Mouse (Mus musculus): Measurements from ENCODE around the gene Lmo2. TPM values are rescaled to one million over a fixed set of nuclear protein-coding genes. Genes with fewer than 3 reads are reported as not detected.
A peak's percentile ranks its signal among the peaks of the same experiment; 100 is the strongest.

Lmo2 gene
- polyA plus RNA-seq, 1 experiment from 2014 or later = 48.1 TPM

DNA sequence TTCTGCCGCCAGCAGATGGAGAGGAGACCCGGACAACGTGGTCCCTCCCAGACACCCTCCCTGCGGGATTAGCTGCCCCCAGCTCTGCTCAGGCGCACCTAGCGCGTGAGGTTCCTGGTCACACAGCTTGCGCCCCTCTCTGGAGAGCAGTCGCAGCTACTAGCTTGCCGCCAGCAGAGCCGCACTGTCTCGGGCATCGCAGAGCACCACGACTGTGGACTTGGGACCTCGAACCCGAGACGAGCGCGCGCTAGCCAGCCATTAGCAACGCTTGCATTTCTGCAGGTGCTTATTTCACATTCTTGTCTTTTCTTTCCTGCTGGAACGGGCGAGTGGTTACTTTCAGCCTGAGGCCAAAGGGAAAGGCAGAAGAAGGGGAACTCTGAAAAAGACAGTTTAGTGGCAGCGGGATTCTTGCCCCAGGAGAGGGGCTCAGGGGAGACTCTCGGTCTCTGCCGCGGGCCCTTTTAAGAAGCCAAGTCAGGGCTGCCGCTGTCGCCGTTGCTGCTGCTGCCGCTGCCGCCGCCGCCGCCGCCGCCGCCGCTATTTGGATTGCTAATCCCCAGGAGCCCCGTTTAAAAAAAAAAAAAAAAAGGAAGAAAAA lies 11.8 kb downstream of the Lmo2 start:
- Histone ChIP-seq H3K4me2 (replicated peaks) (peak overlapping the region; percentile 91), H3K27ac (peak overlapping the region; percentile 92), H3K4me3 (replicated peaks; ENCODE audit: low read length) (peak overlapping the region; percentile 85), H3K4me1 (replicated peaks; ENCODE audit: control insufficient read depth, insufficient read depth, low read length) (no peaks in the 10 kb centered on the region; the same call in 1 of the 2 replicates), H3K36me3 (replicated peaks; ENCODE audit: control insufficient read depth, insufficient read depth) (no peaks in the 10 kb centered on the region), H3K9me3 (ENCODE audit: control insufficient read depth, low read length) (no peaks in the 10 kb centered on the region), H3K27me3 (ENCODE audit: control insufficient read depth, insufficient read depth, low read length) (peaks cover 5% of the 10 kb centered on the region; the same call in 1 of the 2 replicates), H3K9ac (peak overlapping the region; percentile 93)
- DNase-seq (ENCODE audit: low spot score) (peak; percentile 66), ATAC-seq (ENCODE audit: low FRiP score) (peak; percentile 77)
- under 1% methylated on average over 40 of the region's 40 CpGs for WGBS

DNA sequence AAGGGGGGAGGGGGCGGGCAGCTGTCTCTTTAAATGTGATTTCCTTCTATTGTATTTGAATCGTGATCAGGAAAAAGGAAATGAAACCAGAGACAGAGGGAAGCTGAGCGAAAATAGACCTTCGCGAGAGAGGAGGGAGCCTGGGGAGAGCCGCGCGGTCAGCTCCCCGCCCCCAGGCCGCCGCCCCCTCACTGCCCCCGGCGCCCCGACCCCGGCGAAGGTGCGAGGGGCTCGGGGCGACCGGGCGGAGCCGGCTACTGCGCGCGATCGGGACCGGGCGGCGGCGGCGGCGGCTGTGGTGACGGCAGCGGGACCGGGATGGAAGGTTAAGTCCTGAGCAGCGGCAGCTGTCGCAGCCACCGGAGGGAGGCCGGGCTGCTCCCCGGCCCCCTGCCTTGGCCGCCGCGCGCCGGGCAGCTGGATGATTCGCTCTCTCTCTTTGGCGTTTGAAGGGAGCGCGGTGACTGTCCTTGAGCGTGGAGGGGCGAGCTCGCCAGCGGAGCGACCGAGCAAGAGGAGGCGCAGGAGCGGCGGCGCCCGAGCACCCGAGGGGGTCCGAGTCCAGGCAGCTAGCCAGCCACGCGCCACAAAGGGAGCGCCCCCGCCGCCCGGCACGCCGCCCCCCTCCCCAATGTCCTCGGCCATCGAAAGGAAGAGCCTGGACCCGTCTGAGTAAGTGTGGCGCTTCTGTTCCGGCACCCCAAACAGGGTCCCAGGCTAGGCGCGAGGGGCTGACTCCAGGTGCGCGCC lies 12.4 kb downstream of the Lmo2 start:
- WGBS = under 1% methylated on average over 57 of the region's 79 CpGs
- DNase-seq (ENCODE audit: low spot score) = no peak

DNA sequence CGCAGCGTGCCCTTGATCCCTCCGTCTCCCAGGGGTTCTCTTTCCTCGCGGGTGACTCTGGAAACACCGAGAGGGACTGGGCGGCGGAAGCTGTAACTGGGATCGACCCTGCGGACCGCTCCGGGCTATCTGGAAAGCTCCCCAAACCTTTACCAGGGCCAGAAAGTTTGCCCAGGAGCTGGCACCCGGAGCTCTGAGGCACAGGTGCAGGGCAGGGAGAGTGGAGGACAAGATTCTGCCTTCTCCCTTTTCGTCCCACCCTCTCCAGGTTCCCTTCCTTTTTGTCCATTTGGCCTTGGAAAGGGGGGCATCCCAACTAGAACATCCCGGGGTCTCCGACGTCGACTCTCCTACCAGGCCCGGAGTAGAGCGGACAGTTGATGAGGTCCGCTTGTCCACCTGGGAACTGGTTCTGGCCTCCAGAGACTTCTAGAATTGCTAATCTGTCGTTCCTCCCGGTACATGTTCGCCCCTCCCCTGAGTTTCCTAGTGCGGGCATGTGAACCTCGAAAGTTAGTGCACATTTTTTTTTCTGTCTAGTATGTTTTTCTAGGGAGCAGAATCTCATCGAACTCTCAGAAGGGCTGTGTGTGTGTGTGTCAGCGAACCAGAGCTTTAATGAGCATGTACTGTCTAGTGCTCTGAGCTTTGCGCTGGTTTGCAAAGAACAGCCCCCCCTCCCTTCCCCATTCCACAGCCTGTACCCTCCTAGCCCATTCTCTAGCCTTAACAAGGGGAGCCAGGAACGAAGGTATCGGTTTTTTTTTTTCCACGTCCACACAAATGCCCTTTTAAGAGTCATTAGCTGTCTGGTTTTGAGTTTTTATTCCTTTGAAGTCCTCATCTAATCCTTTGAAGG lies 13.2 kb downstream of the Lmo2 start:
- H3K4me3 ChIP-seq (replicated peaks; ENCODE audit: low read length) = peak overlapping the region; percentile 85
- peak overlapping the region; percentile 93 for H3K9ac ChIP-seq
- H3K27me3 ChIP-seq (ENCODE audit: control insufficient read depth, insufficient read depth, low read length) = peaks cover 5% of the 10 kb centered on the region; the same call in 1 of the 2 replicates
- DNase-seq (ENCODE audit: low spot score) (no peak), ATAC-seq (ENCODE audit: low FRiP score) (peak; percentile 42)
- no peaks in the 10 kb centered on the region for H3K36me3 ChIP-seq (replicated peaks; ENCODE audit: control insufficient read depth, insufficient read depth)
- H3K4me1 ChIP-seq (replicated peaks; ENCODE audit: control insufficient read depth, insufficient read depth, low read length) = no peaks in the 10 kb centered on the region; the same call in 1 of the 2 replicates
- peak overlapping the region; percentile 92 for H3K27ac ChIP-seq
- 2% methylated on average over 32 of the region's 32 CpGs for WGBS
- no peaks in the 10 kb centered on the region for H3K9me3 ChIP-seq (ENCODE audit: control insufficient read depth, low read length)
- H3K4me2 ChIP-seq (replicated peaks) = peak overlapping the region; percentile 91

More for the DNA sequence above, 12.4 kb downstream of the Lmo2 start:
- Histone ChIP-seq H3K27me3 (ENCODE audit: control insufficient read depth, insufficient read depth, low read length) (peaks cover 5% of the 10 kb centered on the region; the same call in 1 of the 2 replicates), H3K36me3 (replicated peaks; ENCODE audit: control insufficient read depth, insufficient read depth) (no peaks in the 10 kb centered on the region), H3K9ac (peak overlapping the region; percentile 93), H3K4me2 (replicated peaks) (peak overlapping the region; percentile 91), H3K9me3 (ENCODE audit: control insufficient read depth, low read length) (no peaks in the 10 kb centered on the region), H3K4me1 (replicated peaks; ENCODE audit: control insufficient read depth, insufficient read depth, low read length) (no peaks in the 10 kb centered on the region; the same call in 1 of the 2 replicates), H3K4me3 (replicated peaks; ENCODE audit: low read length) (peak overlapping the region; percentile 85), H3K27ac (peak overlapping the region; percentile 92)
- ATAC-seq (ENCODE audit: low FRiP score) = peak; percentile 66

DNA sequence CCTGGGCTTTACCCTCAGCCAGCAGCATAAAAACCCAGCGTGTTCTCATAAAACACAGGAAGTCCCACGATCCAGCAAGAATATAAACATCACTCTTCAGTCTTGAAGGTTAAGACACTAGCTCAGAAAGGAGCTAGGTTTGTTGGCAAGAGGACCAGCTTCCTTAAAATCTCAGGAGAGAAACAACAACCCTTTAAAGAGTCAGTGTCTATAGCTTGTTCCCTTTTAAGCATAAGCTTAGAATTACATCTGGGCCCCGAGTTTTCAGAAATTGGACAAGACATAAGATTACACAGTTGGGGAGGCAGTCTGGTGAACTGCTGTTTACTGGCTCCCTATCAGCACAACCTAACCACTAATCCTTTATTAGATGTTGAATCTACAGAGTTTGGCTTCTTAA lies 14.1 kb downstream of the Lmo2 start:
- Histone ChIP-seq H3K4me3 (replicated peaks; ENCODE audit: low read length) (peak overlapping the region; percentile 85), H3K36me3 (replicated peaks; ENCODE audit: control insufficient read depth, insufficient read depth) (no peaks in the 10 kb centered on the region), H3K9ac (peak overlapping the region; percentile 93; the same call in 1 of the 2 replicates), H3K4me2 (replicated peaks) (peak overlapping the region; percentile 91), H3K27ac (no peak overlapping the region), H3K4me1 (replicated peaks; ENCODE audit: control insufficient read depth, insufficient read depth, low read length) (peaks cover 2% of the 10 kb centered on the region; the same call in 1 of the 2 replicates), H3K9me3 (ENCODE audit: control insufficient read depth, low read length) (no peaks in the 10 kb centered on the region), H3K27me3 (ENCODE audit: control insufficient read depth, insufficient read depth, low read length) (peaks cover 5% of the 10 kb centered on the region; the same call in 1 of the 2 replicates)
- DNase-seq (ENCODE audit: low spot score) = no peak
- 31% methylated on average over 3 of the region's 3 CpGs for WGBS
- ATAC-seq (ENCODE audit: low FRiP score) = no peak

DNA sequence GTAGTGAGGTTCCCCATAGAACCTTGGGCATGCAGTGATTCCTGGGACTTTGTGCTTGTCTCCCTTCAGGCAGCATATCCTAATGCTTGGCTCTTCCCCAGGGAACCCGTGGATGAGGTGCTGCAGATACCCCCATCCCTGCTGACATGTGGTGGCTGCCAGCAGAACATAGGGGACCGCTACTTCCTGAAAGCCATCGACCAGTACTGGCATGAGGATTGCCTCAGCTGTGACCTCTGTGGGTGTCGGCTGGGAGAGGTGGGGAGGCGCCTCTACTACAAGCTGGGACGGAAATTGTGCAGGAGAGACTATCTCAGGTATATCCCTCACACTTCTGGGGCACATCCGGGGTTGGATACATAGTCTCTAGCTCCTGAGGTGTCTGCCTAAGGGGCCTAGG lies 18.1 kb downstream of the Lmo2 start:
- ATAC-seq (ENCODE audit: low FRiP score) (no peak), DNase-seq (ENCODE audit: low spot score) (no peak)
- no peak overlapping the region for H3K27ac ChIP-seq
- no peak overlapping the region for H3K4me2 ChIP-seq (replicated peaks)
- WGBS = 88% methylated on average over 7 of the region's 7 CpGs
- H3K9ac ChIP-seq = no peak overlapping the region
- H3K9me3 ChIP-seq (ENCODE audit: control insufficient read depth, low read length) = no peaks in the 10 kb centered on the region
- H3K4me3 ChIP-seq (replicated peaks; ENCODE audit: low read length) = no peak overlapping the region
- H3K4me1 ChIP-seq (replicated peaks; ENCODE audit: control insufficient read depth, insufficient read depth, low read length) = peaks cover 18% of the 10 kb centered on the region
- no peaks in the 10 kb centered on the region; the same call in 1 of the 2 replicates for H3K36me3 ChIP-seq (replicated peaks; ENCODE audit: control insufficient read depth, insufficient read depth)
- peaks cover 5% of the 10 kb centered on the region; the same call in 1 of the 2 replicates for H3K27me3 ChIP-seq (ENCODE audit: control insufficient read depth, insufficient read depth, low read length)

DNA sequence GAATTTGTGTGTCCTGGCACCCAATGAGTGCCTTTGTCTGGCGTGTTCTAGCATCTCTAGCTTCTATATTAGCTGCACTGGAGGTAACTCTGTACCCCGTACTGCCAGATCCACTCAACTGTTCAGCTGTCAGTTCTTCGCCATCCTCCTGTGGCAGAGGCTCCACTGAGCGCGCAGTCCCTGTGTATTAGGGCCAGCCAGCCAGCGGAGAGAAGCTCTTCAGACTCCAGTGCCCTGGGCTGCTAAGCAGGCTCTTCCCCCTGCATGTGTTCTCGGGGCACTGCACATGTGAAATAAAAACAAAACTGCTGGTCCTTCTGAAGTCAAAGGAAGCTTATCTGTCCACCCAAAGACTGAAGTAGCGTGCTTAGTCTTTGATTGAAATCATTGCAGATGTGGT lies 19.4 kb downstream of the Lmo2 start:
- Histone ChIP-seq H3K9ac (no peak overlapping the region; the same call in 1 of the 2 replicates), H3K4me2 (replicated peaks) (peak overlapping the region; percentile 2; the same call in 1 of the 2 replicates), H3K4me1 (replicated peaks; ENCODE audit: control insufficient read depth, insufficient read depth, low read length) (peaks cover 18% of the 10 kb centered on the region), H3K27me3 (ENCODE audit: control insufficient read depth, insufficient read depth, low read length) (peaks cover 2% of the 10 kb centered on the region; the same call in 1 of the 2 replicates), H3K27ac (peak overlapping the region; percentile 47; the same call in 1 of the 2 replicates), H3K4me3 (replicated peaks; ENCODE audit: low read length) (no peak overlapping the region), H3K36me3 (replicated peaks; ENCODE audit: control insufficient read depth, insufficient read depth) (no peaks in the 10 kb centered on the region; the same call in 1 of the 2 replicates), H3K9me3 (ENCODE audit: control insufficient read depth, low read length) (no peaks in the 10 kb centered on the region)
- WGBS = 47% methylated on average over 8 of the region's 8 CpGs
- no peak for ATAC-seq (ENCODE audit: low FRiP score)
- DNase-seq (ENCODE audit: low spot score) = no peak

DNA sequence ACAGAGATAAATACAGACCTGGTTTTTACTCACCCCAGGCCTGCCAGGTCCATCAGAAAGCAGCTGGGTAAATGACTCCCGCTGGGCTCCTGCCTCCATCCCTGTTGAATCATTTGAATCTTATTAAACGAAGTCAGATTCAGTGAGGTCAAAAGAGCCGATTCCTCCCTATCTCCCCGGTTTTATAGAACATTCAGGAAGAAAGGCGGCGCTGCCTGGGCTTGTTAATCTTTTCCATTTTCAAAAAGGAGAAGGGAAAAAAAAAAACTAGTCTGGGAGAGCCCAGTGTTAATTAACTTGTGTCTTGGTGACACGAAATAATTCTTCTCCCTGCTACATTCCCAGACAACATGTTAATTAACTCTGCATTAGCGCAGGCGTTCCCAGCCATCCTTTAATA lies 19.9 kb downstream of the Lmo2 start:
- ATAC-seq (ENCODE audit: low FRiP score) (no peak; the same call in 1 of the 2 replicates), DNase-seq (ENCODE audit: low spot score) (no peak)
- H3K36me3 ChIP-seq (replicated peaks; ENCODE audit: control insufficient read depth, insufficient read depth) = no peaks in the 10 kb centered on the region; the same call in 1 of the 2 replicates
- no peak overlapping the region; the same call in 1 of the 2 replicates for H3K9ac ChIP-seq
- WGBS = 21% methylated on average over 9 of the region's 9 CpGs
- H3K9me3 ChIP-seq (ENCODE audit: control insufficient read depth, low read length) = no peaks in the 10 kb centered on the region
- H3K4me3 ChIP-seq (replicated peaks; ENCODE audit: low read length) = no peak overlapping the region
- no peaks in the 10 kb centered on the region for H3K27me3 ChIP-seq (ENCODE audit: control insufficient read depth, insufficient read depth, low read length)
- H3K27ac ChIP-seq = peak overlapping the region; percentile 47; the same call in 1 of the 2 replicates
- H3K4me2 ChIP-seq (replicated peaks) = peak overlapping the region; percentile 21; the same call in 1 of the 2 replicates
- peaks cover 18% of the 10 kb centered on the region for H3K4me1 ChIP-seq (replicated peaks; ENCODE audit: control insufficient read depth, insufficient read depth, low read length)

DNA sequence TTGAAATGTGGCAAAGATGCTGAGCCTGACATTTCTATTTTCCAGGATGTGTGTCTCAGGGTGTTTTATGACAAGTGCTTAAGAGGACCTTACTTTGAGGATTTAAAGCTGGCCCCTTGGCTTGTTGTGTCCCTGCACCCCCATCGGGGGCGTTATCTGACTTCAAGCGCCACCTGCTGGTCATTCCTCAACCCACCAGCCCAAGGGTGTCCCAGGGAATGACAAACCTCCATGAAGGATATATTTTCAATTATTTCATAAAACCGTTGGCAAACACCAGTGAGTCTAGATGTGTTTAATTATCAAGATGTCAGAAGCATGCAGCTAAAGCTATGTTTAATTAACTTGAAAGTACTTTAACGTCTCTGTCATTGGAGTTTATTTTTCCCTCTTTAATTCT lies 24.5 kb downstream of the Lmo2 start:
- peak; percentile 89 for DNase-seq (ENCODE audit: low spot score)
- peak; percentile 74; the same call in 1 of the 2 replicates for ATAC-seq (ENCODE audit: low FRiP score)
- H3K9ac ChIP-seq = no peak overlapping the region

More for the DNA sequence above, 24.5 kb downstream of the Lmo2 start:
- Histone ChIP-seq H3K9me3 (ENCODE audit: control insufficient read depth, low read length) (no peaks in the 10 kb centered on the region), H3K4me3 (replicated peaks; ENCODE audit: low read length) (no peak overlapping the region), H3K4me1 (replicated peaks; ENCODE audit: control insufficient read depth, insufficient read depth, low read length) (peaks cover 12% of the 10 kb centered on the region), H3K27ac (no peak overlapping the region), H3K4me2 (replicated peaks) (no peak overlapping the region), H3K36me3 (replicated peaks; ENCODE audit: control insufficient read depth, insufficient read depth) (no peaks in the 10 kb centered on the region; the same call in 1 of the 2 replicates), H3K27me3 (ENCODE audit: control insufficient read depth, insufficient read depth, low read length) (no peaks in the 10 kb centered on the region)
- WGBS = 11% methylated on average over 5 of the region's 5 CpGs

All from hindbrain, embryonic 14.5 days (tissue).